Mouse (Mus musculus): Measurements from ENCODE around the gene Sox14.
A peak's percentile ranks its signal among the peaks of the same experiment; 100 is the strongest.

The Sox14 gene

GRCm38 (mm10) chr9:99848327-99848726, 27.6 kb downstream of the Sox14 start:
- no peak for DNase-seq (ENCODE audit: low spot score in 2 of 2)

GRCm38 (mm10) chr9:99846820-99847219, 29.1 kb downstream of the Sox14 start:
- peak in 1 of 2 experiments; percentile 52 for DNase-seq (ENCODE audit: low spot score in 2 of 2)

- no peak for DNase-seq (ENCODE audit: low spot score in 2 of 2)
Measured at GRCm38 (mm10) chr9:99839367-99839766, 36.6 kb downstream of the Sox14 start.

GRCm38 (mm10) chr9:99838877-99839276, 37.1 kb downstream of the Sox14 start:
- no peak for DNase-seq (ENCODE audit: low spot score in 2 of 2)

- no peak for DNase-seq (ENCODE audit: low spot score in 2 of 2)
Measured at GRCm38 (mm10) chr9:99836707-99837106, 39.3 kb downstream of the Sox14 start.

GRCm38 (mm10) chr9:99835624-99836430, 40.1 kb downstream of the Sox14 start:
- no peak for DNase-seq (ENCODE audit: low spot score in 2 of 2)
